Mouse (Mus musculus): ENCODE results near the gene Fam216b.

- TF ChIP-seq POLR2A (IDR thresholded peaks at IDR 0.05; ENCODE audit: low read depth, low read length) (no peak), CTCF (conservative IDR thresholded peaks at IDR 0.05; ENCODE audit: insufficient read depth, insufficient read length, low read depth, low read length) (no peak)
Measured at GRCm38 (mm10) chr14:78117671-78118070, 28.9 kb upstream of the Fam216b start.

All from kidney, adult 2 months (tissue).